Mouse (Mus musculus) stomach, postnatal 0 days (tissue): ENCODE results near the gene Phpt1.

Experiments used
- CTCF ChIP-seq: IDR thresholded peaks from 2 replicates; pipeline ENCODE4 v1.5.1; 2016; ENCODE audit warnings: antibody characterized with exemption, low read depth, mild to moderate bottlenecking, moderate library complexity
- EP300 ChIP-seq: optimal IDR thresholded peaks from 2 replicates; pipeline ENCODE3; 2016; ENCODE audit warnings: antibody characterized with exemption

GRCm38 (mm10) chr2:25583120-25583481 lies 8.1 kb upstream of the Phpt1 start:
- TF ChIP-seq CTCF = no peak
- TF ChIP-seq EP300 = no peak
